Mouse (Mus musculus): ENCODE results near the gene Atn1. TPM values are rescaled to one million over a fixed set of nuclear protein-coding genes. Genes with fewer than 3 reads are reported as not detected.

The Atn1 gene
- 35.1 and 76.7 TPM in 2 replicates for polyA plus RNA-seq (2012; rRNA removed; ENCODE audit: low replicate concordance)

DNA sequence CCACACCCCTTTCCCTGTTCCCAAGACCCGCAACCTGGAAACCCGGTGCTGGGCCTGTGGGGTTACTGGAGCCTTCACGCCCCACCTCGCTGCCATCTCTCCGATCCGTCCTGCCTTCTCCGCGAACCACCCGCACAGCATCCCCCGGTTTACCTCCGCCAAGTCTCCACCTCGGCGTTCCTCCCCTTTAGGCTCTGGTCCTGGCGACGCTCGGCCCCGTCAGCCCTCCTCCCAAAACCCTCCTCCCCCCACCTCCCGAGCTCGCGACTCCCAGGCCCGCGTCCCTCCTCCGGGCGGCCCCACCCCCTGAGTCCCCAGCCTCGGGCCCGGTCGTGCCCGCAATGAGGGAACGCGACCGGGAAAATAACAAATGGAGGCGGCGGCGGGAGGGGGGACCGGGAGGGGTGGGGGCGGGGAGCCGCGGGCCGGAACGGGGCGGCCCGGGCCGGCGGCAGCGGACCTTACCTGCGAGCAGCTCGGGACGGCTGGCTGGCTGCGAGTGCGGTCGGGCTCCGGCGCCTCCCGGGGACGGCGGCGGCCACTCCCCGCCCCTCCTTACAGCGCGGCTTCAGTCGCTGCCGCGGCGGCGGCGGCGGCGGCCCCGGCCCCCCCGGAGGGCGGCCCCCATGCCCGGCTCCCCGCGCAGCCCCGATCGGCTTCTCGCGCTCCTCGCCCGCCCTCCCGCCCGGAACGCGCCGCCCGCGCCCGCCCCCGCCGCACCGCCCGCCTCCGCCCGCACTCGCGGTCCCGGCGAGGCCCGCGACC, at the start of gene Atn1, which contains the start of gene Gm45234:
Atn1 (minus strand) TSS at position 694 of the 765 bp plus-strand sequence.
Gm45234 (minus strand) TSS at position 191 of the 765 bp plus-strand sequence.

DNA sequence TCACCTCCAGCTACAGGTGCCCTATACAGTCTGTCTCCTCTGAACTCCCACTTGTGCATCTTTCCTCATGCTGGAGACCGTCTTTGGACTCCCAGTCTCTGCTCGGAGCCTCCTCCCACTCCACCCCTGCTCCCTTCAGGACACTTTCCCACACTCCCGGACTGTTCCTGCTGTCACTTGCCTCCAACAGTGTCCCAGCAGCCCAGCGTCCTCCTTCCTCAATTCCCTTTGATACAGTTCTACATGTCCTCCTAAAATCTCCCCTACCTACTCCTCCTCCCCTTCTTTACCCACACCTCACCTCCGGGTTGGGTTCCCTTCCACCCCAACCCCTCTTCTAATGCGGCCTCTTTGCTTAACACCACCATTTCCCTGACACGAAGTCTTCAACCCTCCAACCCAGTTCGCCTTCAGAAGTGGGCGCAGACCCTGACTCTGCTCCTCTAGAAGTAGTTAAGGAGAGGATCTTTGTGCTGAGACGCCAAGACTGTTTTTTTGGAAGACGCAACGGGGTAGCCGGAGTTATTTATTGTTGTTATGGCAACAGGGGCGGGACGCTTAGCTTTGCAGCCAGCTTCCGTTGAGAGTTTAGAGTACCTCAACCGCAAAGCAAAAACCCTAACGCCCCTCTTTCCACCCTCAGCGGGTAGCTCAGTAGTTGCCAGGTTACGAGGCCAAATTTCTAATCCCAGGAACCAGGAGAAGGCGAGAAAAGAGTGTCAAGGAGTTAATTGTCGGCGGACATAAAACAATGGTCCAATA, 23.1 kb upstream of the Atn1 start, which contains the start of gene Lrrc23:
Lrrc23 (minus strand) TSS at position 506 of the 762 bp plus-strand sequence.

DNA sequence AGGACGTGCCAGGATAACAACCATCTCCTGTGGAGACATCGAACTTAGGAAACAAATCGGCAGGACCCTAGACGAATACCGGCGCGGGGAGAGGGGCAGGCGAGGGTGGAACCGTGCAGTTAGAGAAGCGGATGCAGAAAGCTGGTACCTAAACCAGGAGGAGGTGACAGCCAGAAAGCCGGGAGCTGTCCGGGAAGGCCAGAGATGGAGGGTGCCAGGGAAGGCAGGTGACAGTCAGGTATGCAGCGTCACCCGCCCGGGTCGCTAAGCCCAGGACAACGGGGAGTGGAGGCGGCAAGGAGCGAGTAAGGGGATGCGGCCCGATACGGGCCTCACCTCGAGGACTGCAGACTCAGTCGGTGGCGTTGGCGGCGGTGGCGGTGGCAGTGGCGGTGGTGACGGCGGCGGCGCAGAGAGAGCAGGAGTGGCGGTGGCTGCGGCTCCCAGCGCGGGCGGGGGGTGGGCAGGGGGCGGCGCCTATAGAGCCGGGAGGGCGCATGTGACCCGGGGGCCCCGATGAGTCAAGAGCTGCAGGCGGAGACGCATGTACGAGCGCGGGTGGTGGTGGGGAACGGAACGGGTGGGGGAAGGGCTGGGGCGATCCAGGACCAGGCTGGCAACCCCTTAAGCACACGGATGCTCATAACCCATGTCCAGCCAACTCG, 12.9 kb upstream of the Atn1 start, which contains the start of gene Eno2:
Eno2 (minus strand) TSS at position 573 of the 665 bp plus-strand sequence.

DNA sequence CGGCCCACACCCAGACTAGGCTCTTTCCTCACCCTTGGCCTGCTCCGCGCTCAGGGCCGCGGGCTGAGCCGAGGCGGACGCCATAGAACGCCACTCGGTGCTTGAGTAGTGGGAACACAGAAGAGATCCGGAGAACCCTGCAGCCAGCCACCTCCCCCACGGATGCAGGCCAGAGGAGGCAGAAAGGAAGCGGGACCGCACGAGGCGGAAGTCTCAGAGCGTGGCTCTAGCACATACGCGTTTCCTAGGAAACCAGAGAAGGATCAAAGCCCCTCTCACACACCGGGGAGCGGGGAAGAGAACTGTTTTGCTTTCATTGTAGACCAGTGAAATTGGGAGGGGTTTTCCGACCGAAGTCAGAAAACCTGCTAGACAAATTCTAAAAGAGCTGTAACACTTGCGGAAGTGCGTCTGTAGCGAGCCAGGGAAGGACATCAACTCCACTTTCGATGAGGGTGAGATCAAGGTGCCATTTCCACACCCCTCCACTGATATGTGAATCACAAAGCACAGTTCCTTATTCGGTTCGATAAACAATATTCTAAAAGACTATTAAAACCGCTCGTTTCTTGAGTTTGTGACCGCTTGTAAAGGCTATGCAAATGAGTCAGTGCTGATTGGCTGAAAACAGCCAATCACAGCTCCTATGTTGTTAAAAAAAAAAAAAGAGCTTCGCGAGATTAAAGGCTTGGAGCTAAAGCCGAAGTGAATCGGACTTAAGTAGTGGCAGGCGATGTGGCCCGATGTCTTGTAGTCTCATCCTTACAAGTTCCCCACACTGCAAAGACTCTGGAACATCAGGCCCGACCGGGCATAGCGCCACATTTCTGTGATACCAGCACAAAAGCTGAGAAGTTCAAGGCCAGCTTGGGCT, 15.2 kb downstream of the Atn1 start, which contains the start of gene Grcc10:
Grcc10 (minus strand) TSS at position 487 of the 874 bp plus-strand sequence.

DNA sequence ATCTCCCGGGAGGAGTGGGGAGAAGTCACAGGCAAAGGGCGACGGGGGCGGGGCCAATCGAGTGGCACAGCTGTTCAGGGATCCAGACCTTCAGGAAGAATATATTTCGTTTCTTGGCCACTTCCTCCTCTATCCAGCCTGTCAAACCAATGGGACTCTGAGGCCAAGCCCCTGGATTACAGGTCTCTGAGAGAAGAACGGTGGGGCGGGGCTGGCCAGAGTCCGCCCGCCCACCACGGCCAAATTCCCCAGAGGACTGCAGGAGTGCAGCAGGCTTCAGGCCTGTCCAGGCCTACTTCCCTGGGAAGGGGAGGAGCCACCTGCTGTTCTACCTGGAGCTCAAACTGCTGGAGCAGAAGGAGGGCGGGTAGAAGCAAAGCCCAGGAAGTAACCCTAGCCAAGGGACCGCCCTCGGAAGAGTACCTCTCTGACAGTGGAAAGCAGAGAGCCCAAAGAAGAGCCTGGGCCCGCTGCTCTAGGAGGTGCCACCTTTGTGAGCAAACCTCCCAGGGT, 17.8 kb downstream of the Atn1 start, which contains the start of gene Ptpn6:
Ptpn6 (minus strand) TSS at position 204 of the 513 bp plus-strand sequence.

DNA sequence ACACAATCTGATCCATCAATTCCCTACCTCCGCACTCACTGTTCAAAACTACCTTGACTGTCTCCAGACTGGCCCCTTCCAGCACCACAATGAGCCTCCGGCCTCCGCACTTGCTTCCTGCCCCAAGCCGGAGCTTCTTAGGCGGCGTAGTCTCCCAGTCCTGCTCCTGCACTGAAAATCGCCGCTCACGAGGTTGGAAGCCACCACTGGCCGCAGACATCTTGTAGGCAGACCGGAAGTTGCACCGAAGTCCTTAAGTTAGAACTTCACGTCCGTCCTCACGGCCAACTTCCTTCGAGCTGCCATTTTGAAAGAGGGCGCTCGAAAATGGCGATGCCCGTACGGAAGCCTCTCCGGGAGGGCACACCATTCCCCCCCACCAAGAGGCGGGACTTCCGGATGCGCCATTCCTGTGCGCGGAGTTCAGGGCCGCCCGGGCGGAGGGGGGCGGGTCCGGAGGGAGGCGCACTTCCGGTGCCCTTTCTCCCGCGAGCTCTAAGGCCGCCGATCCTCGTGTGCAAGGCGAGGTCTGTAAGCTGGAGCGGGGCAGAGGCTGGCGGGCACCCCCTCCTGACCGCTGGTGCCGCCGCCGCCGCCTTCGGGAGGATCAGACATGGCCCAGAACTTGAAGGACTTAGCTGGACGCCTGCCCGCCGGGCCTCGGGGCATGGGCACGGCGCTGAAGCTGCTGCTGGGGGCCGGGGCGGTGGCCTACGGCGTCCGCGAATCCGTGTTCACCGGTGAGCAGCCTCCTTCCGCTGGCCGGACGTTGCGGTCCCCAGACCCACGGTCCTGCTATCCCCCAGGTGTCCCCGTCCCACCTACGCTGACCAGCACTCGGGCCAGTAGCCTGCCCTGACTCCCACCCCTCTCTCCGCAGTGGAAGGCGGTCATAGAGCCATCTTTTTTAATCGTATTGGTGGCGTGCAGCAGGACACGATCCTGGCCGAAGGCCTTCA, 44.2 kb downstream of the Atn1 start, which contains the start of the genes Emg1 and Phb2:
Emg1 (minus strand) TSS at position 355 of the 959 bp plus-strand sequence.
Phb2 (plus strand) TSS at position 513 of the 959 bp plus-strand sequence.

Other genes with a start within 250 kb of the Atn1 start
- 63.7 and 105 TPM in 2 replicates for gene C1ra, start 244.1 kb downstream of the Atn1 start, polyA plus RNA-seq (2012; rRNA removed; ENCODE audit: low replicate concordance)
- gene C1s1, start 214.2 kb downstream of the Atn1 start, polyA plus RNA-seq (2012; rRNA removed; ENCODE audit: low replicate concordance) = 250 and 335 TPM in 2 replicates
- gene C1rb, start 186.2 kb downstream of the Atn1 start, polyA plus RNA-seq (2012; rRNA removed; ENCODE audit: low replicate concordance) = 0.17 and 0.24 TPM in 2 replicates
- 0.20 and 0.77 TPM in 2 replicates for gene C1s2, start 120.4 kb downstream of the Atn1 start, polyA plus RNA-seq (2012; rRNA removed; ENCODE audit: low replicate concordance)
- 165 and 205 TPM in 2 replicates for gene Lpcat3, start 93.5 kb downstream of the Atn1 start, polyA plus RNA-seq (2012; rRNA removed; ENCODE audit: low replicate concordance)
- gene Emg1, start 44.3 kb downstream of the Atn1 start, polyA plus RNA-seq (2012; rRNA removed; ENCODE audit: low replicate concordance) = 43.9 and 76.9 TPM in 2 replicates
- gene Phb2, start 44.2 kb downstream of the Atn1 start, polyA plus RNA-seq (2012; rRNA removed; ENCODE audit: low replicate concordance) = 146 and 173 TPM in 2 replicates
- gene Ptpn6, start 17.8 kb downstream of the Atn1 start, polyA plus RNA-seq (2012; rRNA removed; ENCODE audit: low replicate concordance) = 11.4 and 26.9 TPM in 2 replicates
- gene Grcc10, start 15.2 kb downstream of the Atn1 start, polyA plus RNA-seq (2012; rRNA removed; ENCODE audit: low replicate concordance) = 190 and 330 TPM in 2 replicates
- gene Gm45234, start 503 bp downstream of the Atn1 start, polyA plus RNA-seq (2012; rRNA removed; ENCODE audit: low replicate concordance) = not detected in 2 replicates
- 7.9 and 22.7 TPM in 2 replicates for gene Eno2, start 13.1 kb upstream of the Atn1 start, polyA plus RNA-seq (2012; rRNA removed; ENCODE audit: low replicate concordance)
- 1.9 and 2.1 TPM in 2 replicates for gene Lrrc23, start 23.2 kb upstream of the Atn1 start, polyA plus RNA-seq (2012; rRNA removed; ENCODE audit: low replicate concordance)
- 20.3 and 27.3 TPM in 2 replicates for gene Spsb2, start 52.1 kb upstream of the Atn1 start, polyA plus RNA-seq (2012; rRNA removed; ENCODE audit: low replicate concordance)
- 546 and 1,076 TPM in 2 replicates for gene Tpi1, start 57.8 kb upstream of the Atn1 start, polyA plus RNA-seq (2012; rRNA removed; ENCODE audit: low replicate concordance)
- 112 and 133 TPM in 2 replicates for gene Usp5, start 73.0 kb upstream of the Atn1 start, polyA plus RNA-seq (2012; rRNA removed; ENCODE audit: low replicate concordance)
- gene Cdca3, start 73.0 kb upstream of the Atn1 start, polyA plus RNA-seq (2012; rRNA removed; ENCODE audit: low replicate concordance) = 5.8 and 31.7 TPM in 2 replicates
- 0.47 and 1.4 TPM in 2 replicates for gene Gnb3, start 83.8 kb upstream of the Atn1 start, polyA plus RNA-seq (2012; rRNA removed; ENCODE audit: low replicate concordance)
- 23.0 and 97.5 TPM in 2 replicates for gene P3h3, start 101.2 kb upstream of the Atn1 start, polyA plus RNA-seq (2012; rRNA removed; ENCODE audit: low replicate concordance)
- 0.24 and 3.3 TPM in 2 replicates for gene Gpr162, start 107.5 kb upstream of the Atn1 start, polyA plus RNA-seq (2012; rRNA removed; ENCODE audit: low replicate concordance)
- 0.79 and 2.4 TPM in 2 replicates for gene Cd4, start 131.7 kb upstream of the Atn1 start, polyA plus RNA-seq (2012; rRNA removed; ENCODE audit: low replicate concordance)
- gene Lag3, start 155.2 kb upstream of the Atn1 start, polyA plus RNA-seq (2012; rRNA removed; ENCODE audit: low replicate concordance) = 5.0 and 6.7 TPM in 2 replicates
- gene Ptms, start 163.6 kb upstream of the Atn1 start, polyA plus RNA-seq (2012; rRNA removed; ENCODE audit: low replicate concordance) = 1,311 and 1,715 TPM in 2 replicates
- 398 and 422 TPM in 2 replicates for gene Mlf2, start 174.9 kb upstream of the Atn1 start, polyA plus RNA-seq (2012; rRNA removed; ENCODE audit: low replicate concordance)
- gene Cops7a, start 209.0 kb upstream of the Atn1 start, polyA plus RNA-seq (2012; rRNA removed; ENCODE audit: low replicate concordance) = 192 and 221 TPM in 2 replicates
- 3.7 and 15.6 TPM in 2 replicates for gene Pianp, start 240.2 kb upstream of the Atn1 start, polyA plus RNA-seq (2012; rRNA removed; ENCODE audit: low replicate concordance)

Measured in subcutaneous adipose tissue, adult 2 months (tissue).